Mouse (Mus musculus) limb, embryonic 13.5 days (tissue): ENCODE data around the gene Prkag1. TPM values are rescaled to one million over a fixed set of nuclear protein-coding genes. Genes with fewer than 3 reads are reported as not detected.

Experiments
- ATAC-seq: fragments of 200-750 bp; cut with Nextera tagmentation; 2 replicates; pipeline ENCODE4 v1.8.0; 2017; ENCODE audit warnings: low read depth, moderate number of reproducible peaks, moderate TSS enrichment; ENCODE audit not compliant: low FRiP score
- H3K27ac ChIP-seq: fragments of 300-500 bp; sonication (generic); 2 replicates; pipeline ENCODE4 v1.5.1; 2015; ENCODE audit warnings: inconsistent platforms, mild to moderate bottlenecking, moderate library complexity
- H3K27me3 ChIP-seq: fragments of 300-500 bp; sonication (generic); 2 replicates; pipeline ENCODE4 v1.6.1; 2015; ENCODE audit warnings: mild to moderate bottlenecking, inconsistent platforms
- H3K36me3 ChIP-seq: fragments of 300-500 bp; sonication (generic); 2 replicates; pipeline ENCODE4 v1.6.1; 2015; ENCODE audit warnings: inconsistent platforms, mild to moderate bottlenecking, moderate library complexity
- H3K4me1 ChIP-seq: fragments of 300-500 bp; sonication (generic); 2 replicates; pipeline ENCODE4 v1.6.1; 2015; ENCODE audit warnings: inconsistent platforms
- H3K4me2 ChIP-seq: fragments of 300-500 bp; sonication (generic); replicated peaks from 2 replicates; pipeline ENCODE4 v1.6.1; 2015; ENCODE audit warnings: inconsistent platforms, mild to moderate bottlenecking, moderate library complexity
- H3K4me3 ChIP-seq: fragments of 300-500 bp; sonication (generic); 2 replicates; pipeline ENCODE4 v1.5.1; 2015; ENCODE audit warnings: moderate library complexity, mild to moderate bottlenecking, inconsistent platforms
- H3K9ac ChIP-seq: fragments of 300-500 bp; sonication (generic); 2 replicates; pipeline ENCODE4 v1.6.1; 2015; ENCODE audit warnings: mild to moderate bottlenecking, inconsistent platforms
- H3K9me3 ChIP-seq: fragments of 300-500 bp; sonication (generic); 2 replicates; pipeline ENCODE4 v1.6.1; 2016; ENCODE audit warnings: inconsistent platforms
- WGBS: fragments of 180-500 bp; shearing (Covaris S2); methylation state at CpG from one replicate; pipeline ENCODE4 v1.1.7; 2015; 5-methylcytosine and 5-hydroxymethylcytosine counted together
- polyA plus RNA-seq: library from polyadenylated mRNA; unstranded; fragments of >200 nt; fragmentation: Nextera tagmentation; extraction: Ambion mirVana; gene quantifications from 2 replicates; pipeline ENCODE4 v1.2.1, GENCODE M21; 2015

Gene Prkag1
- polyA plus RNA-seq, 1 experiment from 2014 or later: 93.4 TPM

GRCm38 (mm10) chr15:98793141-98793698, 38.1 kb downstream of the Prkag1 start:
- H3K4me3 ChIP-seq: peak overlapping the region; percentile 40
- WGBS: 2% methylated on average over 13 of the region's 13 CpGs
- no peak for ATAC-seq
- H3K27ac ChIP-seq: no peak overlapping the region
- H3K27me3 ChIP-seq: peaks cover 100% of the 10 kb centered on the region
- peaks cover 43% of the 10 kb centered on the region for H3K4me1 ChIP-seq
- peak overlapping the region; percentile 60 for H3K4me2 ChIP-seq
- no peaks in the 10 kb centered on the region for H3K36me3 ChIP-seq
- H3K9ac ChIP-seq: no peak overlapping the region
- no peaks in the 10 kb centered on the region for H3K9me3 ChIP-seq

DNA sequence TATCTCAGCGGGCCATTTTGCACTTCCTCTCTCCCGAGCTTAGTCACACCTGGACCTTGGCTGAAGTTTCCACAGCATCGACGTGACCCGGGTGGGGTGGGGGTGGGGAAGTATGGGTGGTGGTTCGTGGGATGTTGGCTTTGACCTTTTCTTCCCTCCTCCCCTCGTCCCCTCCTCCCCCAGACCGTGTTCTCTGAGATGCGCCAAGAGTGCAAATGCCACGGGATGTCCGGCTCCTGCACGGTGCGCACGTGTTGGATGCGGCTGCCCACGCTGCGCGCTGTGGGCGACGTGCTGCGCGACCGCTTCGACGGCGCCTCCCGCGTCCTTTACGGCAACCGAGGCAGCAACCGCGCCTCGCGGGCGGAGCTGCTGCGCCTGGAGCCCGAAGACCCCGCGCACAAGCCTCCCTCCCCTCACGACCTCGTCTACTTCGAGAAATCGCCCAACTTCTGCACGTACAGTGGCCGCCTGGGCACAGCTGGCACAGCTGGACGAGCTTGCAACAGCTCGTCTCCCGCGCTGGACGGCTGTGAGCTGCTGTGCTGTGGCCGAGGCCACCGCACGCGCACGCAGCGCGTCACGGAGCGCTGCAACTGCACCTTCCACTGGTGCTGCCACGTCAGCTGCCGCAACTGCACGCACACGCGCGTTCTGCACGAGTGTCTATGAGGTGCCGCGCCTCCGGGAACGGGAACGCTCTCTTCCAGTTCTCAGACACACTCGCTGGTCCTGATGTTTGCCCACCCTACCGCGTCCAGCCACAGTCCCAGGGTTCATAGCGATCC, 38.9 kb downstream of the Prkag1 start:
- Histone ChIP-seq H3K36me3 (no peaks in the 10 kb centered on the region), H3K9me3 (no peaks in the 10 kb centered on the region), H3K4me3 (peak overlapping the region; percentile 40), H3K9ac (0 out of 2 replicates have a peak overlapping the region, but pooled peaks have one; percentile 53), H3K27ac (no peak overlapping the region), H3K27me3 (peaks cover 100% of the 10 kb centered on the region), H3K4me2 (peak overlapping the region; percentile 60), H3K4me1 (peaks cover 37% of the 10 kb centered on the region)
- under 1% methylated on average over 75 of the region's 75 CpGs for WGBS
- no peak for ATAC-seq

- Histone ChIP-seq H3K27ac (no peak overlapping the region), H3K9ac (no peak overlapping the region), H3K4me2 (no peak overlapping the region), H3K27me3 (peaks cover 100% of the 10 kb centered on the region), H3K9me3 (no peaks in the 10 kb centered on the region), H3K4me3 (peak overlapping the region; percentile 40), H3K36me3 (no peaks in the 10 kb centered on the region), H3K4me1 (peaks cover 33% of the 10 kb centered on the region)
- ATAC-seq: no peak
- 2% methylated on average over 23 of the region's 23 CpGs for WGBS
These were observed 39.5 kb downstream of the Prkag1 start for GRCm38 (mm10) chr15:98791771-98792170.

- ATAC-seq: no peak
- H3K4me1 ChIP-seq: peaks cover 33% of the 10 kb centered on the region
- peak overlapping the region; percentile 40 for H3K4me3 ChIP-seq
- 0 out of 2 replicates have a peak overlapping the region, but pooled peaks have one; percentile 39 for H3K9ac ChIP-seq
- H3K27me3 ChIP-seq: peaks cover 100% of the 10 kb centered on the region
- H3K4me2 ChIP-seq: peak overlapping the region; percentile 49
- H3K9me3 ChIP-seq: no peaks in the 10 kb centered on the region
- no peaks in the 10 kb centered on the region for H3K36me3 ChIP-seq
- no peak overlapping the region for H3K27ac ChIP-seq
- WGBS: 1% methylated on average over 12 of the region's 12 CpGs
These were observed 40.1 kb downstream of the Prkag1 start for GRCm38 (mm10) chr15:98791221-98791620.

GRCm38 (mm10) chr15:98790761-98791160, 40.6 kb downstream of the Prkag1 start:
- Histone ChIP-seq H3K9me3 (peaks cover 2% of the 10 kb centered on the region; the same call in 1 of the 2 replicates), H3K4me1 (peaks cover 33% of the 10 kb centered on the region), H3K27me3 (peaks cover 98% of the 10 kb centered on the region), H3K4me2 (peak overlapping the region; percentile 49), H3K9ac (peak overlapping the region; percentile 39), H3K27ac (no peak overlapping the region), H3K4me3 (peak overlapping the region; percentile 40), H3K36me3 (no peaks in the 10 kb centered on the region)
- ATAC-seq: no peak
- WGBS: under 1% methylated on average over 23 of the region's 23 CpGs

DNA sequence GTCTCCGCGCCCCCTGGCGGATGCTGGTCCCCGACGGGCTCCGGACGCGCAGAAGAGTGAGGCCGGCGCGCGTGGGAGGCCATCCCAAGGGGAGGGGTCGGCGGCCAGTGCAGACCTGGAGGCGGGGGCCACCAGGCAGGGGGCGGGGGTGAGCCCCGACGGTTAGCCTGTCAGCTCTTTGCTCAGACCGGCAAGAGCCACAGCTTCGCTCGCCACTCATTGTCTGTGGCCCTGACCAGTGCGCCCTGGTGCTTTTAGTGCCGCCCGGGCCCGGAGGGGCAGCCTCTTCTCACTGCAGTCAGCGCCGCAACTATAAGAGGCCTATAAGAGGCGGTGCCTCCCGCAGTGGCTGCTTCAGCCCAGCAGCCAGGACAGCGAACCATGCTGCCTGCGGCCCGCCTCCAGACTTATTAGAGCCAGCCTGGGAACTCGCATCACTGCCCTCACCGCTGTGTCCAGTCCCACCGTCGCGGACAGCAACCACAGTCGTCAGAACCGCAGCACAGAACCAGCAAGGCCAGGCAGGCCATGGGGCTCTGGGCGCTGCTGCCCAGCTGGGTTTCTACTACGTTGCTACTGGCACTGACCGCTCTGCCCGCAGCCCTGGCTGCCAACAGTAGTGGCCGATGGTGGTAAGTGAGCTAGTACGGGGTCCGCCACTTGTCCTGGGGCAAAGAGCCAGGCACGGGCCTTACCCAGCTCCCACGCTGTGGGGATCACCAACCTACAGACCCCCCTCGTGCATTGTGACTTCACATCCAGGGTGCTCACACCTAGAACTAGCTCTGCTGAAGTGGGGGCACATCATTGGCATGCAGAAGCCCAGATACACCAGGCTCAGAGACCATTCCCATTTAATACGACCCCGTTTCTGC, 41.4 kb downstream of the Prkag1 start, which contains the start of gene Wnt1:
TSS of gene Wnt1 (plus strand) at position 197 of the 875 bp plus-strand sequence.
- no peak within 1 kb of the TSS for H3K27ac ChIP-seq
- peaks cover 98% of the 10 kb centered on the region for H3K27me3 ChIP-seq
- 4% methylated on average over 51 of the region's 51 CpGs for WGBS
- no peaks in the 10 kb centered on the region for H3K36me3 ChIP-seq
- ATAC-seq: no peak
- H3K4me3 ChIP-seq: peak within 1 kb of the TSS; percentile 40
- H3K4me1 ChIP-seq: peaks cover 33% of the 10 kb centered on the region
- peak within 1 kb of the TSS; percentile 39 for H3K9ac ChIP-seq
- peaks cover 5% of the 10 kb centered on the region; the same call in 1 of the 2 replicates for H3K9me3 ChIP-seq
- H3K4me2 ChIP-seq: peak within 1 kb of the TSS; percentile 49

DNA sequence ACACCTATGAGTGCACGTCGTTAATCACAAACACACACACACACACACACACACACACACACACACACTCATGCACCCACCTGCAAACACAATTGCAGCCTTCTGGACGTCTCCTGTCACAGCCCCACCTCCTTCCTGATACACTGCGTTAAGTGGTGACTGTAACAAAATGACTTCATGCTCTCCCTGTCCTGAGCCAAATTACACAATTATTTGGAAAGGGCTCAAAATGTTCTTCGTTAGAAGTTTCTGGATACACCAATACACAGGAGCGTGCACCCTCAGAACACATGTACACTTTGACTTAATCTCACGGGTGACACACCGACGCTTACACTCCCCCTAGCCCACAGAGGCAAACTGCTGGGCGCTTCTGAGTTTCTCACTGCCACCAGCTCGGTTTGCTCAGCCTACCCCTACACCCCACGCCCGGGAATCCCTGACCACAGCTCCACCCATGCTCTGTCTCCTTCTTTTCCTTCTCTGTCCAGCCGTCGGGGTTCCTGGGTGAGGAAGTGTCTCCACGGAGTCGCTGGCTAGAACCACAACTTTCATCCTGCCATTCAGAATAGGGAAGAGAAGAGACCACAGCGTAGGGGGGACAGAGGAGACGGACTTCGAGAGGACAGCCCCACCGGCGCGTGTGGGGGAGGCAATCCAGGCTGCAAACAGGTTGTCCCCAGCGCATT, 42.2 kb downstream of the Prkag1 start:
- WGBS: 12% methylated on average over 24 of the region's 24 CpGs
- no peak for ATAC-seq
- no peak overlapping the region; the same call in 1 of the 2 replicates for H3K9ac ChIP-seq
- H3K9me3 ChIP-seq: peaks cover 5% of the 10 kb centered on the region; the same call in 1 of the 2 replicates
- H3K27me3 ChIP-seq: peaks cover 95% of the 10 kb centered on the region
- no peaks in the 10 kb centered on the region for H3K36me3 ChIP-seq
- H3K4me3 ChIP-seq: peak overlapping the region; percentile 21
- H3K27ac ChIP-seq: no peak overlapping the region
- H3K4me2 ChIP-seq: peak overlapping the region; percentile 39
- peaks cover 33% of the 10 kb centered on the region for H3K4me1 ChIP-seq

GRCm38 (mm10) chr15:98787930-98788329, 43.4 kb downstream of the Prkag1 start:
- 25% methylated on average over 4 of the region's 4 CpGs for WGBS
- ATAC-seq: no peak

DNA sequence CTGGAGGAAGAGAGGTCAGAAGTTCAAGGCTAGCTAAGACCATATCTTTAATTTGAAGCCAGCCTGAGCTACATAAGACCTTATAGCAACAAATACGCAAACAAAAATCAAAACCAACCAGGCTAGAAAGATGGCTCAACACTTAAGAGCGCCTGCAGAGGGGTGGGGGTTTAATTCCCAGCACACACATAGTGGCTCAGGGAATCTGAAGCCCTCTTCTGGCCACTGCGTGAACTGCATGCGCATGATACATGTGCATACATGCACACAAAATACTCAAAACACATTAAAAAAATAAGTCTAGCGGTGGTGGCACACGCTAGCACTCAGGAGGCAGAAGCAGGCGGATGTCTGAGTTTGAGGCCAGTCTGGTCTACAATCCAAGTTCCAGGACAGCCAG, 45.6 kb downstream of the Prkag1 start:
- WGBS: 34% methylated on average over 7 of the region's 7 CpGs
- no peak overlapping the region for H3K27ac ChIP-seq
- H3K9ac ChIP-seq: no peak overlapping the region
- H3K27me3 ChIP-seq: peaks cover 89% of the 10 kb centered on the region
- peaks cover 10% of the 10 kb centered on the region for H3K4me1 ChIP-seq
- no peak for ATAC-seq
- H3K9me3 ChIP-seq: peaks cover 5% of the 10 kb centered on the region; the same call in 1 of the 2 replicates
- no peaks in the 10 kb centered on the region for H3K36me3 ChIP-seq
- H3K4me3 ChIP-seq: no peak overlapping the region
- H3K4me2 ChIP-seq: no peak overlapping the region

More at GRCm38 (mm10) chr15:98787930-98788329, 43.4 kb downstream of the Prkag1 start:
- Histone ChIP-seq H3K4me1 (peaks cover 28% of the 10 kb centered on the region), H3K4me3 (no peak overlapping the region), H3K9ac (no peak overlapping the region), H3K27ac (no peak overlapping the region), H3K4me2 (no peak overlapping the region), H3K27me3 (peaks cover 91% of the 10 kb centered on the region), H3K9me3 (peaks cover 5% of the 10 kb centered on the region; the same call in 1 of the 2 replicates), H3K36me3 (no peaks in the 10 kb centered on the region)

DNA sequence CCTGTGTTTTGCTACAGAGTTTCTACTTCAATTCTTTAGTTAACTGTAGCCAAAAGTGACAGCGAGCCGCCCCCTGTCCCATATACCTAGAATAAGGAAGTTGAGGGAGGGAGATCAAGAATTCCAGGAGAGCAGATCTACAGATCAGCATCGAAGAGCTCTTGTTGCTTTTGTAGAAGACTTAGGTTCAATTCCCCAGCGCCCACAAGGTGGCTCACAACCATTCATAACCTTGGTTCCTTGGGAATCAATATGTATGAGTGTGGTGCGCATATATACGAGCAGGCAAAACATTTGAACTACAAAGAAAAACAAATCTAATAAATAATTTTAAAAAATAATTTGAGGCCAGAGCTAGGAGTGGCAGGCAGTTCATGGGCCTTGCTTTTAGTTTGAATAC, 50.2 kb downstream of the Prkag1 start:
- no peak for ATAC-seq
- Histone ChIP-seq H3K4me2 (no peak overlapping the region), H3K36me3 (no peaks in the 10 kb centered on the region), H3K9ac (no peak overlapping the region), H3K4me1 (peaks cover 33% of the 10 kb centered on the region), H3K4me3 (no peak overlapping the region), H3K9me3 (peaks cover 5% of the 10 kb centered on the region; the same call in 1 of the 2 replicates), H3K27me3 (peaks cover 89% of the 10 kb centered on the region), H3K27ac (no peak overlapping the region)
- WGBS: 28% methylated on average over 6 of the region's 6 CpGs

DNA sequence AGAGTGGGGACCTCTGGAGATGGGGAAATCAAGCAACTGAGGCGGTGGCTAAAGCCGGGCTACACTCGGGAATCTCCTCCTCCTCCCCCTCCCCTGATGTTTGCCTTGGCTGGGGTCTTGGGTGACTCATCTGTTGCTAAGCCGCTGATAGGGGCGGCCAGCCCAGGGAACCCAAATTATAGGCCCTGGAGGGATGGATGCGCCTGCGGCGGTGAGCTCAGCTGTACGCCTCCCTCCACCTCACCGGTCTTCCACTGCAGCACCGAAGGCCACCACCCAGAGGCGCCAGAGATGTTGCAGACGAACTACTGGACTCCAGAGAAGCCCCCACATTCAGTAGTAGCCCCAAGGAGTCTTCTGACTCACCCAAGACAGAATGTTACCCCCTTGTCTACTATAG, 50.7 kb downstream of the Prkag1 start:
- H3K4me2 ChIP-seq: no peak overlapping the region
- ATAC-seq: peak; percentile 55; the same call in 1 of the 2 replicates
- H3K27me3 ChIP-seq: peaks cover 90% of the 10 kb centered on the region
- 5% methylated on average over 13 of the region's 13 CpGs for WGBS
- peaks cover 2% of the 10 kb centered on the region; the same call in 1 of the 2 replicates for H3K9me3 ChIP-seq
- H3K27ac ChIP-seq: no peak overlapping the region
- H3K36me3 ChIP-seq: no peaks in the 10 kb centered on the region
- H3K9ac ChIP-seq: no peak overlapping the region
- peaks cover 38% of the 10 kb centered on the region for H3K4me1 ChIP-seq
- H3K4me3 ChIP-seq: peak overlapping the region; percentile 2; the same call in 1 of the 2 replicates
